Mouse (Mus musculus): ENCODE results near the gene Ucp3. TPM values are rescaled to one million over a fixed set of nuclear protein-coding genes. Genes with fewer than 3 reads are reported as not detected.

The Ucp3 gene
- polyA plus RNA-seq (2015; fragmentation: Nextera tagmentation; extraction: Ambion mirVana), result not detected in 2 replicates

DNA sequence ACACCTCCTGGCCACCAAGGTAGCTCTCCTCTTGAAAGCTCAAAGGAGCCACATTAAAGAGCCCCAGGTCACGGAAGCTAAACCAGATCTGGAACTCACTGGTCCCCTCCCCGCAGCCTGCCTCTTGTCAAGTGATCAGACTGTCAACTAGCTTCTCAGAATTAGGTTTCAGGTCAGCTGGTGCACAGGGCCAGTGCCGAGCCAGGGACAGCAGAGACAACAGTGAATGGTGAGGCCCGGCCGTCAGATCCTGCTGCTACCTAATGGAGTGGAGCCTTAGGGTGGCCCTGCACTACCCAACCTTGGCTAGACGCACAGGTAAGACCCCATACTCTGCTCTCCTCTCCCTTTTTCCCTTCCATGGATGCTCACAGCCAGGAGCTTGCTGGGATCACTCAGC lies at the start of gene Ucp3:
Ucp3 (plus strand) TSS at position 214 of the 400 bp plus-strand sequence.
- no peaks in the 10 kb centered on the region for H3K4me1 ChIP-seq (ENCODE audit: control insufficient read depth, insufficient read depth, low read length)
- ATAC-seq, result no peak
- H3K4me3 ChIP-seq (ENCODE audit: low read depth, low read length), result no peak within 1 kb of the TSS
- no peak within 1 kb of the TSS for H3K9ac ChIP-seq (ENCODE audit: low read depth, low read length)
- no peaks in the 10 kb centered on the region for H3K9me3 ChIP-seq (replicated peaks; ENCODE audit: control insufficient read depth, low read length, poor library complexity, severe bottlenecking)
- H3K4me2 ChIP-seq (ENCODE audit: low read length), result no peak within 1 kb of the TSS
- H3K27me3 ChIP-seq (ENCODE audit: control insufficient read depth, insufficient read depth, low read depth, low read length), result no peaks in the 10 kb centered on the region
- peaks cover 4% of the 10 kb centered on the region; the same call in 1 of the 2 replicates for H3K36me3 ChIP-seq (ENCODE audit: control insufficient read depth, insufficient read depth, low read length)
- WGBS, result 81% methylated on average over 6 of the region's 6 CpGs
- no peak within 1 kb of the TSS for H3K27ac ChIP-seq (ENCODE audit: low read length)

DNA sequence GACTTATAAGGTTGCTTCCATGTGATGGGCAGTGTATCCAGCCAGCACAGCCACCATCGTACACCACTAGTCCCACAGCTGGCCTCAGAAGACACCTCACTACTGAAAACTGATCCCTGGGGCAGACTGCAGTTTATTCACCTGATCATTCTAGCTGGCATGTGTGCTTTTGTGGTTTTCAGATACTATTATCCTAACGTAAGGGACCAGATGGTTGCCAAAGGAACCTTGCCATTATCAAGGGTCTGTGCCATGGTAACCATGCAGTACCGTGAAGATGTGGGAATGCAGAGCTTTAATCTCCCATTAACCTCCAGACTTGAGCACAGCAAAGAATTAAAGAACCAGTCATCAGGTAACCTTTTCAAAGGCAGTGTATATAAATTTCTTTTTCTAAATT lies 47.0 kb upstream of the Ucp3 start:
- ATAC-seq, result no peak
- Histone ChIP-seq H3K9me3 (replicated peaks; ENCODE audit: control insufficient read depth, low read length, poor library complexity, severe bottlenecking) (no peaks in the 10 kb centered on the region), H3K27ac (ENCODE audit: low read length) (no peak overlapping the region), H3K4me3 (ENCODE audit: low read depth, low read length) (no peak overlapping the region), H3K36me3 (ENCODE audit: control insufficient read depth, insufficient read depth, low read length) (peaks cover 44% of the 10 kb centered on the region), H3K27me3 (ENCODE audit: control insufficient read depth, insufficient read depth, low read depth, low read length) (no peaks in the 10 kb centered on the region), H3K9ac (ENCODE audit: low read depth, low read length) (no peak overlapping the region), H3K4me1 (ENCODE audit: control insufficient read depth, insufficient read depth, low read length) (no peaks in the 10 kb centered on the region), H3K4me2 (ENCODE audit: low read length) (no peak overlapping the region)
- WGBS, result 72% methylated on average over 3 of the region's 3 CpGs

DNA sequence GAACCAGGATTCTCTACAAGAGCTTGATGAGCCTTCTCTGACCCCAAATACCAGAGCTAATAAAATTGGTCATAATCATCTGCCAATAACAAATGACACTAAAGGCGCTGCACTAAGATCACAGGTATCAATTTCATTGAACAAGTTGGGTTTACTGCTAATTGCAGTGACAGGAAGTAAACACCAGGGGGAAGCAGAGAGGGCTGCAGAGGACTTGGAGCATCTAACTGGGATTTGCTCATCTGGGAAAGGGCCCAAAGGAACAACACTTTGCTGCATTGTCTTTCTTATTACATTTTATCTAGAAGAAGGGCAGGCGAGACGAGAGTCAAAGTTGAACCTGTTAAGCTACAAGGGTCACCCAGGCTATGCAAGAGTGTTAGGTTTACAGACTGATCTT lies 43.7 kb upstream of the Ucp3 start:
- H3K36me3 ChIP-seq (ENCODE audit: control insufficient read depth, insufficient read depth, low read length), result peaks cover 47% of the 10 kb centered on the region
- no peaks in the 10 kb centered on the region for H3K27me3 ChIP-seq (ENCODE audit: control insufficient read depth, insufficient read depth, low read depth, low read length)
- no peak overlapping the region for H3K27ac ChIP-seq (ENCODE audit: low read length)
- H3K9ac ChIP-seq (ENCODE audit: low read depth, low read length), result no peak overlapping the region
- no peak overlapping the region for H3K4me3 ChIP-seq (ENCODE audit: low read depth, low read length)
- 67% methylated on average over 3 of the region's 3 CpGs for WGBS
- no peaks in the 10 kb centered on the region for H3K4me1 ChIP-seq (ENCODE audit: control insufficient read depth, insufficient read depth, low read length)
- H3K9me3 ChIP-seq (replicated peaks; ENCODE audit: control insufficient read depth, low read length, poor library complexity, severe bottlenecking), result no peaks in the 10 kb centered on the region
- H3K4me2 ChIP-seq (ENCODE audit: low read length), result no peak overlapping the region
- ATAC-seq, result no peak

DNA sequence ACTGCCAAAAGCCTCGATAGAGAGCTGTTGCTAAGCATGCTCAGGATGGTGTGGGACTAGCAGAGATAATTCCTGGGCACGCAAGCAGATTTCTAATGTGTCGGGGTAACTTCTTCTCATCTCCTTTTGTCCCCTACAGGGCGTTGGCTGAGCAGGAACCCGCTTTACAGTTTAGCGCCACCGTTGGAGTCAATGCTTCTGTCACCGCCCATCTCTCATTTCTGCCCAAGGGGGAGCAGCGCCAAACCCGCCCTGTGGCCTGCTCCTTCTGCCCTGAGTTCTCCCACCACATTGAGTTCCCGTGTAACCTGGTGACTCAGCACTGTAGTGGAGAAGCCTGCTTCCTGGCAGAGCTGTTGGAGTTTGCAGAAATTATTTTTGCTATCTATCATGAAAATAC lies 42.9 kb upstream of the Ucp3 start:
- no peaks in the 10 kb centered on the region for H3K27me3 ChIP-seq (ENCODE audit: control insufficient read depth, insufficient read depth, low read depth, low read length)
- 91% methylated on average over 11 of the region's 11 CpGs for WGBS

DNA sequence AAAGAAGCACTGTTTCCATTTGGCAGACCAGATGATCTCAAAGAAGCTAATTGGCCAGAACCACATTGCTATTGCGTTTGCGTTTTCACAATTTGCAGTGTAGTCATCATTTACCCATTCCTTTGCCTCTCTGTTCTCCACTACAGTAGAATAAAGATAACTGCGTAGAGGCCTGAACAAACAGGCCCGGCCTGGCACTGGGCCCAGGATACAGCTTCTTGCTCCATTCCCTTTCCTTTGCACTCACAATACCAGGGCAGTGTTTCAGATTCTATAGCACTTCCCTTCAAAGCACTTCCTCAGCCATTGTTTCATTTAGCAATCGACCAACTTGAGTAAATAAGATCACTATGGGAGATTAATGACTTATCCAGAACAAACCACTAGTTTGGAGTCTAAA lies 41.7 kb upstream of the Ucp3 start:
- Histone ChIP-seq H3K4me3 (ENCODE audit: low read depth, low read length) (no peak overlapping the region), H3K27ac (ENCODE audit: low read length) (no peak overlapping the region), H3K4me2 (ENCODE audit: low read length) (no peak overlapping the region), H3K27me3 (ENCODE audit: control insufficient read depth, insufficient read depth, low read depth, low read length) (no peaks in the 10 kb centered on the region), H3K36me3 (ENCODE audit: control insufficient read depth, insufficient read depth, low read length) (peaks cover 35% of the 10 kb centered on the region), H3K9ac (ENCODE audit: low read depth, low read length) (no peak overlapping the region), H3K4me1 (ENCODE audit: control insufficient read depth, insufficient read depth, low read length) (no peaks in the 10 kb centered on the region), H3K9me3 (replicated peaks; ENCODE audit: control insufficient read depth, low read length, poor library complexity, severe bottlenecking) (no peaks in the 10 kb centered on the region)
- 81% methylated on average over 5 of the region's 5 CpGs for WGBS
- ATAC-seq, result no peak

More for the DNA sequence above, 42.9 kb upstream of the Ucp3 start:
- Histone ChIP-seq H3K4me1 (ENCODE audit: control insufficient read depth, insufficient read depth, low read length) (no peaks in the 10 kb centered on the region), H3K4me3 (ENCODE audit: low read depth, low read length) (no peak overlapping the region), H3K27ac (ENCODE audit: low read length) (no peak overlapping the region), H3K4me2 (ENCODE audit: low read length) (no peak overlapping the region), H3K36me3 (ENCODE audit: control insufficient read depth, insufficient read depth, low read length) (peaks cover 45% of the 10 kb centered on the region), H3K9ac (ENCODE audit: low read depth, low read length) (no peak overlapping the region), H3K9me3 (replicated peaks; ENCODE audit: control insufficient read depth, low read length, poor library complexity, severe bottlenecking) (no peaks in the 10 kb centered on the region)
- ATAC-seq, result no peak

DNA sequence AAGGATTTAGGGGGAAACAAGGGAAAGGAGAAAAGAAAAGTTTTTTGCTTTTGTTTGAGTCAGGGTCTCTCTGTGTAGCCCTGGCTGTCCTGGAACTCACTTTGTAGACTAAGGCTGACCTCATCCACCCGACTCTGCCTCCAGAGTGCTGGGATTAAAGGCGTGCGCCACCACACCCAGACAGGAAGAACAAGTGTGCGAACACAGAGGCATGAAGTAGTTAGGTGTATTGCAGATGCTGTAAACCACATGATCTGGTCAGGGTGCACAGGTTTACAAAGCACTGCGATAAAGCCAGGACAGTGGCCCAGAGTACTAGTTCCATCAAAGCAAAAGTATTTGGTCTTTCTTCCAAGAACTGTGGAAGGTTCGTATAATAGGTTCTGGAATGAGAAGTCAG lies 39.5 kb upstream of the Ucp3 start:
- no peak overlapping the region for H3K27ac ChIP-seq (ENCODE audit: low read length)
- H3K9me3 ChIP-seq (replicated peaks; ENCODE audit: control insufficient read depth, low read length, poor library complexity, severe bottlenecking), result no peaks in the 10 kb centered on the region
- H3K36me3 ChIP-seq (ENCODE audit: control insufficient read depth, insufficient read depth, low read length), result peaks cover 38% of the 10 kb centered on the region
- no peaks in the 10 kb centered on the region for H3K27me3 ChIP-seq (ENCODE audit: control insufficient read depth, insufficient read depth, low read depth, low read length)
- no peak overlapping the region for H3K9ac ChIP-seq (ENCODE audit: low read depth, low read length)
- no peak overlapping the region for H3K4me2 ChIP-seq (ENCODE audit: low read length)
- H3K4me3 ChIP-seq (ENCODE audit: low read depth, low read length), result no peak overlapping the region
- H3K4me1 ChIP-seq (ENCODE audit: control insufficient read depth, insufficient read depth, low read length), result no peaks in the 10 kb centered on the region
- ATAC-seq, result no peak
- 95% methylated on average over 6 of the region's 6 CpGs for WGBS

DNA sequence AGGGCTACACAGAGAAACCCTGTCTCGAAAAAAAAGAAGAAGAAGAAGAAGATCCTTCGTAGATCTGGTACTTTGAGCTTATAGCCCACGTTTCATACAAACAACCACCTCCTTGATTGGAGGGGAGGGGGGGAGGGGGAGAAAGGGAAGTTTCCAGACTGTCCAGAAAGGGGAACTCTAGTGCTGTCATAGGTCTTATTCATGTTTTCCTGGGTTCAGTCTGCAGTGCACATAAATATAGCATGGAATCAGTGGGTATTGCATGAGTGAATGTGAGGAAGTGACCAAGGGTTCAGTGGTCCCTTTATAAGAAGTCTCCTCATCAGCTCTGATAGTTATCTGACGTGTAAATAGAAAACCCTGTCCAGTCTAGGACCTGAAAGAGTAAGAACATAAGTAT lies 29.1 kb upstream of the Ucp3 start:
- Histone ChIP-seq H3K27ac (ENCODE audit: low read length) (no peak overlapping the region), H3K4me1 (ENCODE audit: control insufficient read depth, insufficient read depth, low read length) (no peaks in the 10 kb centered on the region), H3K4me2 (ENCODE audit: low read length) (no peak overlapping the region), H3K27me3 (ENCODE audit: control insufficient read depth, insufficient read depth, low read depth, low read length) (no peaks in the 10 kb centered on the region), H3K4me3 (ENCODE audit: low read depth, low read length) (no peak overlapping the region), H3K36me3 (ENCODE audit: control insufficient read depth, insufficient read depth, low read length) (peaks cover 21% of the 10 kb centered on the region), H3K9me3 (replicated peaks; ENCODE audit: control insufficient read depth, low read length, poor library complexity, severe bottlenecking) (no peaks in the 10 kb centered on the region), H3K9ac (ENCODE audit: low read depth, low read length) (no peak overlapping the region)
- no peak for ATAC-seq
- 94% methylated on average over 4 of the region's 4 CpGs for WGBS

DNA sequence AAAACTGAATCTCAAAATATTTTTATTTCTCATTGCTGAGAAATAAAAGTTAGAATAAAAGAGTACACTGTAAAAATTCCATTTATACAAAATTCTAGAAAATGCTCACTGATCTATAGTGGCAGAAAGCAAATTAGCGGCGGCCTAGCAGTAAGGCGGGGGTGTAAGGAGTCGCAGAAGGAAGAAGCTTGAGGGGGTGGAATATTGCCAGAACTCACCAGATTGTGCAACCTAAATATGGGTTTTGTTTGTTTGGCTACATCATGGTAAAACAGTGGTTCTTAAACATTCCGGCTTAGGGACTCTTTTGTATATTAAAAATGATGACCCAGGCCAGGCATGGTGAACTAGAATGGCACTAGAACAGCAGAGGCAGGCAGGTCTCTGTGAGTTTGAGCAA lies 26.5 kb upstream of the Ucp3 start:
- 97% methylated on average over 5 of the region's 5 CpGs for WGBS
- Histone ChIP-seq H3K36me3 (ENCODE audit: control insufficient read depth, insufficient read depth, low read length) (peaks cover 28% of the 10 kb centered on the region), H3K4me2 (ENCODE audit: low read length) (no peak overlapping the region), H3K9ac (ENCODE audit: low read depth, low read length) (no peak overlapping the region), H3K27me3 (ENCODE audit: control insufficient read depth, insufficient read depth, low read depth, low read length) (no peaks in the 10 kb centered on the region), H3K27ac (ENCODE audit: low read length) (no peak overlapping the region), H3K4me1 (ENCODE audit: control insufficient read depth, insufficient read depth, low read length) (no peaks in the 10 kb centered on the region), H3K9me3 (replicated peaks; ENCODE audit: control insufficient read depth, low read length, poor library complexity, severe bottlenecking) (no peaks in the 10 kb centered on the region), H3K4me3 (ENCODE audit: low read depth, low read length) (no peak overlapping the region)
- ATAC-seq, result no peak

DNA sequence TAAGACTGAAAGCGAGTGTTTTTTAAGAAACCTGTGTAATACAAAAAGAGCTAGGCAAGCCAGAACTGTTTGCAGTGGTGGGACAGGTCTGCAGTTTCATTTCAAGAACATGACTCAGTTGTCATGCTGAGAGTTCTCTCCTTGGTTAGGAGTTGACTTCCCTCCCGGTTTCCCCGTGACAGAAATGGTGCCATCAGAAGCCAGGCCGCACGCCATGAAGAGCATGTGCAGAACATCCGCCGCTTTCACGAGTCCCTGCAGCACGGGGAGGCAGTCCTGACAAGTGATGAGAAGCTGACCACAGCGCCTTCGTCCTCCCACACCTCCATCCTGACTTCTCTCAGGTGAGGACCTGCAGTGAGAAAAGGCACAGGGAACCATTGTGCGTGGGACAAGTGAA lies 24.3 kb upstream of the Ucp3 start:
- ATAC-seq, result no peak
- H3K4me2 ChIP-seq (ENCODE audit: low read length), result no peak overlapping the region
- peaks cover 24% of the 10 kb centered on the region for H3K36me3 ChIP-seq (ENCODE audit: control insufficient read depth, insufficient read depth, low read length)

DNA sequence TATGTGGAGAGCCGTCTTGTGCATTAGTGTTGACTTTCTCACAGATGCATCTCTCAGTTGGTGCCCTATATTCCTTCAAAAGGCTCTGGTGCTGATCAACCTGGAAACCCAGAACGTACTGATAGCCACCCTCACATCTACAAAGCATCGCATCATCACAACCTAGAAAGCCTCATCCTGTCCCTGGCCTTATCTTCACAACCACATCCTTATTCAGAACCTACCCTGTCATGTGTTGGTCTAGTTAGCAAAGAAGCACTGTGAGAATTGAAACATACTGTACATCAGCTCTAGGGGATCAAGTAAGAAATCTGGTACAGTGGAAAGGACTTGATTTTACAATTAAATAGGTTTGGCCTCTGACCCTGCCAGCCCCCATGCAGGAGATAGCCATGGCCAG lies 23.8 kb upstream of the Ucp3 start:
- Histone ChIP-seq H3K9ac (ENCODE audit: low read depth, low read length) (no peak overlapping the region), H3K4me3 (ENCODE audit: low read depth, low read length) (no peak overlapping the region), H3K27me3 (ENCODE audit: control insufficient read depth, insufficient read depth, low read depth, low read length) (no peaks in the 10 kb centered on the region), H3K9me3 (replicated peaks; ENCODE audit: control insufficient read depth, low read length, poor library complexity, severe bottlenecking) (no peaks in the 10 kb centered on the region), H3K36me3 (ENCODE audit: control insufficient read depth, insufficient read depth, low read length) (peaks cover 24% of the 10 kb centered on the region), H3K27ac (ENCODE audit: low read length) (no peak overlapping the region), H3K4me1 (ENCODE audit: control insufficient read depth, insufficient read depth, low read length) (no peaks in the 10 kb centered on the region), H3K4me2 (ENCODE audit: low read length) (no peak overlapping the region)
- WGBS, result 96% methylated on average over 3 of the region's 3 CpGs
- ATAC-seq, result no peak

More for the DNA sequence above, 24.3 kb upstream of the Ucp3 start:
- no peak overlapping the region for H3K9ac ChIP-seq (ENCODE audit: low read depth, low read length)
- H3K4me3 ChIP-seq (ENCODE audit: low read depth, low read length), result no peak overlapping the region
- no peaks in the 10 kb centered on the region for H3K9me3 ChIP-seq (replicated peaks; ENCODE audit: control insufficient read depth, low read length, poor library complexity, severe bottlenecking)
- no peaks in the 10 kb centered on the region for H3K27me3 ChIP-seq (ENCODE audit: control insufficient read depth, insufficient read depth, low read depth, low read length)
- WGBS, result 92% methylated on average over 12 of the region's 12 CpGs
- no peaks in the 10 kb centered on the region for H3K4me1 ChIP-seq (ENCODE audit: control insufficient read depth, insufficient read depth, low read length)
- no peak overlapping the region for H3K27ac ChIP-seq (ENCODE audit: low read length)
